Mouse (Mus musculus) heart, postnatal 25 days (tissue): ENCODE results near the gene Crtac1. TPM values are rescaled to one million over a fixed set of nuclear protein-coding genes. Genes with fewer than 3 reads are reported as not detected.

ENCODE experiments used
- DNase-seq: peaks from one replicate; pipeline ENCODE4 v3.0.0; 2022; ENCODE audit warnings: low spot score
- intact Hi-C: fragments of 180-260 bp; cut with DNase I; formaldehyde crosslinking; loops from one replicate; pipeline ENCODE4 v1.15.1; 2025
- microRNA-seq: library from miRNA; unstranded; fragments of <30 nt; microRNA quantifications from one replicate; pipeline ENCODE4 v1.2.0, GENCODE M21; 2022
- total RNA-seq, 2 experiments: library from RNA; stranded (reverse); gene quantifications; 2 replicates each; pipeline ENCODE4 v1.2.3; 2021

Gene Crtac1
- total RNA-seq, 2 experiments from 2014 or later: 0.10 TPM; not detected in 1

- intact Hi-C loops: no loop called here
- DNase-seq: no peak
Observed at GRCm38 (mm10) chr19:42255438-42255783, 176.2 kb downstream of the Crtac1 start.

- no peak for DNase-seq
- intact Hi-C loops: no loop called here
Observed at GRCm38 (mm10) chr19:42249976-42250914, 181.3 kb downstream of the Crtac1 start.

- no peak for DNase-seq
- intact Hi-C loops: no loop called here
Observed at GRCm38 (mm10) chr19:42247519-42247918, 184.1 kb downstream of the Crtac1 start, which contains the start of gene Golga7b. Gene Golga7b (plus strand): TSS chr19:42247574.

- intact Hi-C loops: no loop called here
- DNase-seq: no peak
Observed at GRCm38 (mm10) chr19:42246626-42247025, 185.0 kb downstream of the Crtac1 start.

GRCm38 (mm10) chr19:42243401-42243800 lies 188.2 kb downstream of the Crtac1 start:
- intact Hi-C loops: no loop called here
- DNase-seq: no peak

GRCm38 (mm10) chr19:42240881-42241280 lies 190.7 kb downstream of the Crtac1 start:
- intact Hi-C loops: no loop called here
- no peak for DNase-seq

GRCm38 (mm10) chr19:42238341-42238715 lies 193.3 kb downstream of the Crtac1 start:
- peak; percentile 7 for DNase-seq
- intact Hi-C loops: no loop called here

- intact Hi-C loops: no loop called here
Observed at GRCm38 (mm10) chr19:42237602-42238340, 193.8 kb downstream of the Crtac1 start.

More at GRCm38 (mm10) chr19:42237602-42238340, 193.8 kb downstream of the Crtac1 start:
- DNase-seq: no peak

Small RNA genes lying within 50 kb of the gene (microRNA-seq; reads per million reads assigned to microRNA genes)
- not detected for gene Gm26339
- not detected for gene Mir3085

Other genes starting within 250 kb of the Crtac1 start
- 1 to 10 TPM; 5.3 to 7.9 TPM for gene Sfrp5, start 229.5 kb downstream of the Crtac1 start, total RNA-seq
- under 1 TPM; 0.67 to 0.83 TPM for gene Golga7b, start 184.2 kb downstream of the Crtac1 start, total RNA-seq
- 10 to 100 TPM; 20.8 to 23.3 TPM for gene R3hcc1l, start 87.0 kb upstream of the Crtac1 start, total RNA-seq
- 1 to 10 TPM; 1.2 to 1.3 TPM for gene Loxl4, start 181.0 kb upstream of the Crtac1 start, total RNA-seq